Mouse (Mus musculus): ENCODE measurements around the gene Folr1. TPM values are rescaled to one million over a fixed set of nuclear protein-coding genes. Genes with fewer than 3 reads are reported as not detected.

The Folr1 gene
- polyA plus RNA-seq, 1 experiment: 1.6 TPM

GRCm38 (mm10) chr7:101821571-101822501 lies 48.8 kb downstream of the Folr1 start:
- Histone ChIP-seq H3K27ac (ENCODE audit: insufficient read depth, low read depth, low read length) (no peak overlapping the region), H3K4me3 (ENCODE audit: insufficient read depth, low read length) (peak overlapping the region; percentile 46), H3K4me1 (ENCODE audit: control insufficient read depth, insufficient read depth, low read length) (peaks cover 3% of the 10 kb centered on the region; the same call in 1 of the 2 replicates)
- TF ChIP-seq POLR2A (IDR thresholded peaks at IDR 0.05; ENCODE audit: borderline replicate concordance, low read depth, low read length): no peak
- TF ChIP-seq CTCF (IDR thresholded peaks at IDR 0.05; ENCODE audit: low read depth, low read length): no peak

GRCm38 (mm10) chr7:101820295-101821030 lies 50.1 kb downstream of the Folr1 start:
- peaks cover 3% of the 10 kb centered on the region; the same call in 1 of the 2 replicates for H3K4me1 ChIP-seq (ENCODE audit: control insufficient read depth, insufficient read depth, low read length)
- peak overlapping the region; percentile 46 for H3K4me3 ChIP-seq (ENCODE audit: insufficient read depth, low read length)
- TF ChIP-seq CTCF (IDR thresholded peaks at IDR 0.05; ENCODE audit: low read depth, low read length): no peak
- TF ChIP-seq POLR2A (IDR thresholded peaks at IDR 0.05; ENCODE audit: borderline replicate concordance, low read depth, low read length): no peak
- no peak overlapping the region for H3K27ac ChIP-seq (ENCODE audit: insufficient read depth, low read depth, low read length)

GRCm38 (mm10) chr7:101817861-101818401 lies 52.7 kb downstream of the Folr1 start, which contains the start of gene Phox2a:
Gene Phox2a, plus strand, starts transcription at chr7:101818313.
- no peak within 1 kb of the TSS for H3K4me3 ChIP-seq (ENCODE audit: insufficient read depth, low read length)
- no peak within 1 kb of the TSS for H3K27ac ChIP-seq (ENCODE audit: insufficient read depth, low read depth, low read length)
- TF ChIP-seq CTCF (IDR thresholded peaks at IDR 0.05; ENCODE audit: low read depth, low read length) (no peak), POLR2A (IDR thresholded peaks at IDR 0.05; ENCODE audit: borderline replicate concordance, low read depth, low read length) (no peak)
- H3K4me1 ChIP-seq (ENCODE audit: control insufficient read depth, insufficient read depth, low read length): peaks cover 3% of the 10 kb centered on the region; the same call in 1 of the 2 replicates

Other genes with a start within 250 kb of the Folr1 start
- 9.7 and 13.6 TPM in 2 replicates for gene Clpb, start 207.2 kb downstream of the Folr1 start, polyA plus RNA-seq (2012; ENCODE audit: insufficient read depth, insufficient read length, missing spikeins)
- not detected in 2 replicates for gene Phox2a, start 52.5 kb downstream of the Folr1 start, polyA plus RNA-seq (2012; ENCODE audit: insufficient read depth, insufficient read length, missing spikeins)
- 114 and 115 TPM in 2 replicates for gene Inppl1, start 32.6 kb downstream of the Folr1 start, polyA plus RNA-seq (2012; ENCODE audit: insufficient read depth, insufficient read length, missing spikeins)
- 379 and 471 TPM in 2 replicates for gene Folr2, start 13.6 kb downstream of the Folr1 start, polyA plus RNA-seq (2012; ENCODE audit: insufficient read depth, insufficient read length, missing spikeins)
- 103 and 112 TPM in 2 replicates for gene Anapc15, start 7.1 kb downstream of the Folr1 start, polyA plus RNA-seq (2012; ENCODE audit: insufficient read depth, insufficient read length, missing spikeins)
- gene Lamtor1, start 35.1 kb upstream of the Folr1 start, polyA plus RNA-seq (2012; ENCODE audit: insufficient read depth, insufficient read length, missing spikeins): 205 and 219 TPM in 2 replicates
- gene Tomt, start 35.6 kb upstream of the Folr1 start, polyA plus RNA-seq (2012; ENCODE audit: insufficient read depth, insufficient read length, missing spikeins): 0.29 TPM in 1 of 2 replicates, not detected in the other
- 3.2 and 3.5 TPM in 2 replicates for gene Lrrc51, start 63.1 kb upstream of the Folr1 start, polyA plus RNA-seq (2012; ENCODE audit: insufficient read depth, insufficient read length, missing spikeins)
- gene Numa1, start 63.3 kb upstream of the Folr1 start, polyA plus RNA-seq (2012; ENCODE audit: insufficient read depth, insufficient read length, missing spikeins): 130 and 145 TPM in 2 replicates
- gene Il18bp, start 147.9 kb upstream of the Folr1 start, polyA plus RNA-seq (2012; ENCODE audit: insufficient read depth, insufficient read length, missing spikeins): 13.1 and 13.6 TPM in 2 replicates
- 16.7 and 17.2 TPM in 2 replicates for gene Rnf121, start 194.7 kb upstream of the Folr1 start, polyA plus RNA-seq (2012; ENCODE audit: insufficient read depth, insufficient read length, missing spikeins)
- gene Xndc1, start 194.7 kb upstream of the Folr1 start, polyA plus RNA-seq (2012; ENCODE audit: insufficient read depth, insufficient read length, missing spikeins): 15.4 and 18.1 TPM in 2 replicates
- gene Xntrpc, start 194.9 kb upstream of the Folr1 start, polyA plus RNA-seq (2012; ENCODE audit: insufficient read depth, insufficient read length, missing spikeins): 0.23 and 0.35 TPM in 2 replicates
- not detected in 2 replicates for gene Trpc2, start 212.3 kb upstream of the Folr1 start, polyA plus RNA-seq (2012; ENCODE audit: insufficient read depth, insufficient read length, missing spikeins)
- gene Art1, start 231.0 kb upstream of the Folr1 start, polyA plus RNA-seq (2012; ENCODE audit: insufficient read depth, insufficient read length, missing spikeins): not detected in 2 replicates
- gene Art5, start 238.7 kb upstream of the Folr1 start, polyA plus RNA-seq (2012; ENCODE audit: insufficient read depth, insufficient read length, missing spikeins): not detected in 2 replicates
- gene Chrna10, start 246.0 kb upstream of the Folr1 start, polyA plus RNA-seq (2012; ENCODE audit: insufficient read depth, insufficient read length, missing spikeins): not detected in 2 replicates